Mouse (Mus musculus) forebrain, embryonic 16.5 days (tissue): ENCODE results near the gene Dpyd. TPM values are rescaled to one million over a fixed set of nuclear protein-coding genes. Genes with fewer than 3 reads are reported as not detected.

ENCODE experiments used
- ATAC-seq: fragments of 200-750 bp; cut with Nextera tagmentation; 2 replicates; pipeline ENCODE4 v1.8.0; 2017; ENCODE audit warnings: mild to moderate bottlenecking, moderate library complexity
- H3K27ac ChIP-seq: fragments of 300-500 bp; sonication (generic); 2 replicates; pipeline ENCODE4 v1.5.1; 2014; ENCODE audit warnings: low read length, control low read depth
- H3K27me3 ChIP-seq: fragments of 300-500 bp; sonication (generic); replicated peaks from 2 replicates; pipeline ENCODE4 v1.6.1; 2014; ENCODE audit warnings: low read length; ENCODE audit not compliant: control insufficient read depth, insufficient read depth
- H3K36me3 ChIP-seq: fragments of 300-500 bp; sonication (generic); 2 replicates; pipeline ENCODE4 v1.6.1; 2014; ENCODE audit not compliant: control insufficient read depth, insufficient read depth
- H3K4me1 ChIP-seq: fragments of 300-500 bp; sonication (generic); replicated peaks from 2 replicates; pipeline ENCODE4 v1.6.1; 2014; ENCODE audit warnings: low read length; ENCODE audit not compliant: control insufficient read depth, insufficient read depth
- H3K4me2 ChIP-seq: fragments of 300-500 bp; sonication (generic); 2 replicates; pipeline ENCODE4 v1.6.1; 2014; ENCODE audit warnings: mild to moderate bottlenecking, low read length, control low read depth
- H3K4me3 ChIP-seq: fragments of 300-500 bp; sonication (generic); replicated peaks from 2 replicates; pipeline ENCODE4 v1.5.1; 2014; ENCODE audit warnings: mild to moderate bottlenecking, low read length, control low read depth
- H3K9ac ChIP-seq: fragments of 300-500 bp; sonication (generic); replicated peaks from 2 replicates; pipeline ENCODE4 v1.6.1; 2014; ENCODE audit warnings: low read depth, low read length, control low read depth
- H3K9me3 ChIP-seq: fragments of 300-500 bp; sonication (generic); 2 replicates; pipeline ENCODE4 v1.6.1; 2016; ENCODE audit warnings: low read length; ENCODE audit not compliant: control insufficient read depth
- WGBS: fragments of 180-500 bp; shearing (Covaris S2); extraction: QIAGEN DNeasy Blood & Tissue Kit; methylation state at CpG from one replicate; pipeline ENCODE4 v1.1.7; 2014; 5-methylcytosine and 5-hydroxymethylcytosine counted together
- polyA plus RNA-seq: library from polyadenylated mRNA; unstranded; fragments of >200 nt; fragmentation: Nextera tagmentation; extraction: Ambion mirVana; gene quantifications from 2 replicates; pipeline ENCODE4 v1.2.1, GENCODE M21; 2015

Dpyd gene
- polyA plus RNA-seq, 1 experiment from 2014 or later = 8.1 TPM

- Histone ChIP-seq H3K27me3 (no peaks in the 10 kb centered on the region), H3K4me1 (no peaks in the 10 kb centered on the region)
- ATAC-seq = no peak
Observed at GRCm38 (mm10) chr3:119402836-119403728, 841.2 kb downstream of the Dpyd start.

GRCm38 (mm10) chr3:119419087-119419709 is 857.3 kb downstream of the Dpyd start:
- Histone ChIP-seq H3K4me2 (peak overlapping the region; percentile 32), H3K27ac (peak overlapping the region; percentile 48), H3K36me3 (no peaks in the 10 kb centered on the region), H3K27me3 (no peaks in the 10 kb centered on the region), H3K4me3 (no peak overlapping the region), H3K4me1 (peaks cover 7% of the 10 kb centered on the region), H3K9ac (no peak overlapping the region), H3K9me3 (peaks cover 3% of the 10 kb centered on the region; the same call in 1 of the 2 replicates)
- ATAC-seq = peak; percentile 82
- WGBS = 22% methylated on average over 9 of the region's 9 CpGs

More at GRCm38 (mm10) chr3:119402836-119403728, 841.2 kb downstream of the Dpyd start:
- WGBS = 81% methylated on average over 7 of the region's 7 CpGs
- no peaks in the 10 kb centered on the region for H3K36me3 ChIP-seq
- no peaks in the 10 kb centered on the region for H3K9me3 ChIP-seq
- no peak overlapping the region for H3K4me2 ChIP-seq
- H3K4me3 ChIP-seq = no peak overlapping the region
- no peak overlapping the region for H3K27ac ChIP-seq
- no peak overlapping the region for H3K9ac ChIP-seq

- H3K36me3 ChIP-seq = no peaks in the 10 kb centered on the region
- no peak overlapping the region for H3K4me3 ChIP-seq
- no peak overlapping the region for H3K9ac ChIP-seq
- peak overlapping the region; percentile 48 for H3K27ac ChIP-seq
- peak; percentile 71 for ATAC-seq
- H3K4me2 ChIP-seq = no peak overlapping the region
- no peaks in the 10 kb centered on the region for H3K27me3 ChIP-seq
- H3K9me3 ChIP-seq = peaks cover 3% of the 10 kb centered on the region; the same call in 1 of the 2 replicates
- 43% methylated on average over 2 of the region's 2 CpGs for WGBS
- H3K4me1 ChIP-seq = peaks cover 7% of the 10 kb centered on the region
Observed at GRCm38 (mm10) chr3:119419745-119420144, 857.8 kb downstream of the Dpyd start.

- 56% methylated on average over 8 of the region's 8 CpGs for WGBS
- ATAC-seq = no peak
- Histone ChIP-seq H3K9me3 (no peaks in the 10 kb centered on the region), H3K4me3 (no peak overlapping the region), H3K4me2 (no peak overlapping the region), H3K27ac (no peak overlapping the region), H3K4me1 (no peaks in the 10 kb centered on the region), H3K9ac (no peak overlapping the region), H3K36me3 (no peaks in the 10 kb centered on the region), H3K27me3 (no peaks in the 10 kb centered on the region)
Observed at GRCm38 (mm10) chr3:119431339-119431738, 869.4 kb downstream of the Dpyd start.

- H3K36me3 ChIP-seq = no peaks in the 10 kb centered on the region
- 49% methylated on average over 7 of the region's 7 CpGs for WGBS
- H3K9ac ChIP-seq = no peak overlapping the region
- H3K4me2 ChIP-seq = no peak overlapping the region
- no peak overlapping the region for H3K4me3 ChIP-seq
- no peak for ATAC-seq
- no peak overlapping the region for H3K27ac ChIP-seq
- no peaks in the 10 kb centered on the region for H3K9me3 ChIP-seq
- H3K4me1 ChIP-seq = no peaks in the 10 kb centered on the region
- no peaks in the 10 kb centered on the region for H3K27me3 ChIP-seq
Observed at GRCm38 (mm10) chr3:119431757-119432156, 869.8 kb downstream of the Dpyd start.

GRCm38 (mm10) chr3:119447559-119447958 is 885.6 kb downstream of the Dpyd start:
- Histone ChIP-seq H3K4me3 (no peak overlapping the region), H3K9ac (no peak overlapping the region), H3K27me3 (no peaks in the 10 kb centered on the region), H3K4me1 (no peaks in the 10 kb centered on the region), H3K4me2 (no peak overlapping the region), H3K36me3 (no peaks in the 10 kb centered on the region), H3K9me3 (no peaks in the 10 kb centered on the region), H3K27ac (no peak overlapping the region)
- whole genome bisulfite sequencing = 61% methylated on average over 2 of the region's 2 CpGs
- ATAC-seq = no peak

- no peaks in the 10 kb centered on the region for H3K36me3 ChIP-seq
- no peak overlapping the region for H3K4me2 ChIP-seq
- H3K27me3 ChIP-seq = no peaks in the 10 kb centered on the region
- no peak overlapping the region for H3K27ac ChIP-seq
- no peak for ATAC-seq
- no peak overlapping the region for H3K4me3 ChIP-seq
- H3K9me3 ChIP-seq = no peaks in the 10 kb centered on the region
- H3K4me1 ChIP-seq = 0 out of 2 replicates have a peak, but pooled peaks cover 4% of the 10 kb centered on the region
- WGBS = 23% methylated on average over 2 of the region's 2 CpGs
- H3K9ac ChIP-seq = no peak overlapping the region
Observed at GRCm38 (mm10) chr3:119464073-119464472, 902.1 kb downstream of the Dpyd start.

- Histone ChIP-seq H3K27me3 (no peaks in the 10 kb centered on the region), H3K4me3 (no peak overlapping the region), H3K9me3 (no peaks in the 10 kb centered on the region), H3K4me1 (0 out of 2 replicates have a peak, but pooled peaks cover 4% of the 10 kb centered on the region), H3K4me2 (no peak overlapping the region), H3K9ac (no peak overlapping the region), H3K27ac (no peak overlapping the region), H3K36me3 (no peaks in the 10 kb centered on the region)
- WGBS = 3% methylated on average over 1 of the region's 1 CpGs
- peak; percentile 52 for ATAC-seq
Observed at GRCm38 (mm10) chr3:119464479-119464878, 902.5 kb downstream of the Dpyd start.

- Histone ChIP-seq H3K4me3 (no peak overlapping the region), H3K4me1 (peaks cover 6% of the 10 kb centered on the region; the same call in 1 of the 2 replicates), H3K4me2 (no peak overlapping the region), H3K9ac (no peak overlapping the region), H3K9me3 (no peaks in the 10 kb centered on the region), H3K27me3 (no peaks in the 10 kb centered on the region), H3K36me3 (no peaks in the 10 kb centered on the region), H3K27ac (no peak overlapping the region)
- WGBS = 65% methylated on average over 2 of the region's 2 CpGs
- no peak for ATAC-seq
Observed at GRCm38 (mm10) chr3:119467723-119468122, 905.8 kb downstream of the Dpyd start.
